Mouse (Mus musculus) layer of hippocampus, postnatal 36 days (tissue): ENCODE measurements around the gene Mip. TPM values are rescaled to one million over a fixed set of nuclear protein-coding genes. Genes with fewer than 3 reads are reported as not detected.
A peak's percentile ranks its signal among the peaks of the same experiment; 100 is the strongest.
"Not testable (repeated sequence)": the region's sequence is repeated elsewhere in the genome, so short reads cannot be mapped to it uniquely, and the experiment has no call there.

Experiments used
- DNase-seq, 2 experiments: peaks; one replicate each; pipeline ENCODE4 v3.0.0; 2022
- total RNA-seq, 2 experiments: library from RNA; stranded (reverse); gene quantifications; 2 replicates each; pipeline ENCODE4 v1.2.3; 2021

The Mip gene
- total RNA-seq, 2 experiments from 2014 or later = not detected

- DNase-seq = peak; percentile 86 to 87
Measured at GRCm38 (mm10) chr10:128211390-128212108, 14.1 kb upstream of the Mip start, which contains the start of gene Spryd4. Gene Spryd4, minus strand, starts transcription at chr10:128211807.

- DNase-seq = no peak
Measured at GRCm38 (mm10) chr10:128212148-128212547, 13.5 kb upstream of the Mip start.

- peak in 1 of 2 experiments; percentile 19 for DNase-seq
Measured at GRCm38 (mm10) chr10:128212871-128213323, 12.7 kb upstream of the Mip start.

DNA sequence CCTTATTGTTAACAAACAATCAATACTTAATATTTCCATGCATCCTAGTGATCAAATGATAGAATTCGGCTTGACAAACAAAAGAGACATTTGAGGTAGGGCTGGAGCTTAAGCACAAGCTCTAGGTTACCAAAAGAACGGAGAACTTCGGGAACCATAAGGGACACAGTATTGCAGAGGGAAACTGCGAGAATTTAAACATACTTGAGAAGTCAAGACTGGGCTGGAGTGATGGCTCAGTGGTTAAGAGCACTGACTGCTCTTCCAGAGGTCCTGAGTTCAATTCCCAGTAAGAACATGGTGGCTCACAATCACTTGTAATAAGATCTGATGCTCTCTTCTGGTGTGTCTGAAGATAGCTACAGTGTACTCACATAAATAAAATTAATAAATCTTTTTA is 11.5 kb upstream of the Mip start:
- not testable (repeated sequence) for DNase-seq

DNA sequence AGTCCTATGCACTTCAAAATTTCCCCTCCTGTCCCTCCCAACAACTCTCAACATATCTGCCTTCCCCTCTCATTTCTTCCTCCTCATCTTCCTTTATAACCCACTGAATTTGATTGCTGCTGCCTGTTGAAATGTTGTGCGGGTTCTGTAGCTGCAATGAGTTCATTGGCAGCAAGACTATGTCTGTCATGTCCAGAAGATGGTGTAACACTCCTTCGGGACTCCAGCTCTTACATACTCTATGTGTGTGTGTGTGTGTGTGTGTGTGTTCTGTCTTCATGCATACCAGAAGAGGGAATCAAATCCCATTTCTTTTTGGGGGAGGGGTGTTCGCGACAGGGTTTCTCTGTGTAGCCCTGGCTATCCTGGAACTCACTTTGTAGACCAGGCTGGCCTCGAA is 10.7 kb upstream of the Mip start:
- DNase-seq = no peak

DNA sequence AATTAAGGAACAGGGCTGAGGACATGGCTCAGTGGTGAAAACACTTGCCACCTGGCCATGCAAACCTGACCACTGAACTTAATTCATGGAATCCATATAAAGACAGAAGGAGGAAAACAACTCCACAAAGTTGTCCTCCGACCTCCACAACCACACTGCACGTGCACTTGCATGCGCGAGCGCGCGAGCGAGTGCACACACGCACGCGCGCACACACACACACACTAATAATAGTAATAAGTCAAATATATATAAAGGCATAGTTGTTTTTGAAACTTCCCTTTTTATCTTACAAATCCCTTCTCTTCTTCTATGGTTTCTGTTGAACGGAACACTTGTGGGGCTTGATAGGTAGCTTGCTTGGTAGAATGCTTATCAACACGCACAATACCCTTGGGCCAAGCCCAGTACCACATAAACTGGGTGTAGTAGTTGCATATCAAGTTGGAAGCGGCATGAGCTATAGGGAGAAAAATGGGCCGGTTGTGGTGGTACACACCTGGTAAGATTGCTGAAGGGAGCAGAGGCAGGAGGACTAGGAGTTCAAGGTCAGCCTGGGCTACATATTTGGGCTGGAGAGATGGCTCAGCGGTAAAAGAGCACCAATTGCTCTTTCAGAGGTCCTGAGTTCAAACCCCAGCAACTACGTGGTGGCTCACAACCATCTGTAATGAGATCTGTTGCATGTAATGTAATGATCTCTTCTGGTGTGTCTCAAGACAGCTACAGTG is 7.1 kb upstream of the Mip start:
- no peak for DNase-seq

DNA sequence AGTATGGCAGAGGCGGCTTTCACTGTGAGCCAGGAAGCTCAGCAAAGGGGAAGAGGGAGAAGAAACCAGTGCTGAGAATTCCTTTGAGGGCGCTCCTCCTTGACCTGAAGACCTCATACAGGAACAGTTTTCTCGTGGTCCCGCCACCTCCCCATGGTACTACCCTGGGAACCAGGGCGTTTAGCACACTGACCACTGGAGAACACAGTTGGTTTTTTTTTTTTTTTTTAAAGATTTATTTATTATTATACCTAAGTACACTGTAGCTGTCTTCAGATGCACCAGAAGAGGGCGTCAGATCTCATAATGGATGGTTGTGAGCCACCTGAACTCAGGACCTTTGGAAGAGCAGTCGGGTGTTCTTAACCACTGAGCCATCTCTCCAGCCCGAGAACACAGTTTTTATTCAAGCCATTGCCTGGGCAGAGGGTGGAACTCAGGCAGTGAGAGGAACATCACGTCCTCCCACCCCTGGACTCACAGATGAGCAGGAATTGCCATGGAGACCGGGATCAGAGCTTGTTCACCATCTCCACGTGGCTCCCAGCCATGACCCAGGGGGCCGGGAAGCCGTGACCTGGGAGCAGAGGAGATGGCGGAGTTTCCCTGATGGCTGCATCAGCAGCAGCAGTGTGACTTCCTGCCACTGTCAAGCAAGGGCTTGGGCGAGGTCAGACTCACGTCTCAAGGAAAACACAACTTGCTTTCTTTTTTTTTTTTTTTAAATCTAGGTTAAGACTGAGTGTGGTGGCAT is 3.9 kb upstream of the Mip start:
- DNase-seq = no peak

- DNase-seq = no peak
Measured at GRCm38 (mm10) chr10:128225064-128225463, 574 bp upstream of the Mip start.

DNA sequence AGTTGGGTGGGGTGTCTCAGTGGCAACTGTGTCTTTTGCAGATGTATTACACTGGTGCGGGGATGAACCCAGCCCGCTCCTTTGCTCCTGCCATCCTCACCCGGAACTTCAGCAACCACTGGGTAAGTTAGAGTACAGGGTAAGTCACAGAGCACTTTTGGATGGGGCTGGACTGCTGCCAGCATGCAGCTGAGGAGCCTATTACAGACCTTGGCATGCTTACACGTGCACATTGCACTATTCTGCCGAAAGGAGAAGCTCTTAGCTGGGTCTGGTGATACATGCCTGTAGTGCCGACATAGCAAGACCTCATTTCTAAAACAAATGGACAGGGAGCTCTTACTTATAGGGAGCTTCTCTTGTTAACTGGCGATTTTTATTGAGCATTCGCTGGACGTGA is 2.0 kb downstream of the Mip start:
- DNase-seq = no peak

DNA sequence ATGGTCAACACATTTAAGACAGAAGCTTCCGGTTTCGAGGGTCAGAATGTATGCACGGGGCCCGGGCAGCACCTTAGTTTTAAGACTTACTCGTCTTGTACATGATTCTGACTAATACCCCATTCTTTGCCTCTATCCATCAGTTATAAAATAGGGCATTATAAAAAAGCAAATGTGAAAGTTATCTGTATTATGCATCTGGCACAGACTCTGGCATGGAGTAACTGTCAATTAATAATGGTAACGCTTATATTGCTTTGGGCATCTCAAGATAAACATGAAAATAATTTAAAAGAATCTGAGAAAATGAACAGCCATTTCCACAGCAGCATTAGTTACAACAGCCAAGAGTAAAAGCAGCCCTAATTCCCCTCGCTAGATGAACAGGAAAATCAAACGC is 2.4 kb downstream of the Mip start:
- DNase-seq = no peak

GRCm38 (mm10) chr10:128230582-128230981 is 4.9 kb downstream of the Mip start:
- DNase-seq = no peak

DNA sequence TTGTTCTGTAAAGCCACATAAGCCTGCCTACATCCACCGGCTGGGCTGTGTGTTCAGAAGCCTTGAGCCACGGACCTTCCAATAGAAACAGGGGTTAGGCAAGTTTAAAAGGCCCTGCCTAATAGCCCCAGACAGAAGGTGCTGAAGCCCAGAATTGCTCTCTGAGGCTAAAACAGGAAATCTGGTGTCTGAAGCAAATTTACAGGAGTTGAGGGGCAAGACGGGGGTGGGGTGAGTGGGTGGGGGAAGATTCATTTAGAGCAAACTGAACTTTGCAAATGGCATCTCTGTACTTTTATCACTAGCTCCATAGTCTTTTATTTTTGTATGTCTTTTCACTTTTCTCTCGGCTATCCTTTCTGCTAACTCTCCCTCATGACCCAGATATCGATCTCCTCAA is 5.5 kb downstream of the Mip start:
- no peak for DNase-seq

DNA sequence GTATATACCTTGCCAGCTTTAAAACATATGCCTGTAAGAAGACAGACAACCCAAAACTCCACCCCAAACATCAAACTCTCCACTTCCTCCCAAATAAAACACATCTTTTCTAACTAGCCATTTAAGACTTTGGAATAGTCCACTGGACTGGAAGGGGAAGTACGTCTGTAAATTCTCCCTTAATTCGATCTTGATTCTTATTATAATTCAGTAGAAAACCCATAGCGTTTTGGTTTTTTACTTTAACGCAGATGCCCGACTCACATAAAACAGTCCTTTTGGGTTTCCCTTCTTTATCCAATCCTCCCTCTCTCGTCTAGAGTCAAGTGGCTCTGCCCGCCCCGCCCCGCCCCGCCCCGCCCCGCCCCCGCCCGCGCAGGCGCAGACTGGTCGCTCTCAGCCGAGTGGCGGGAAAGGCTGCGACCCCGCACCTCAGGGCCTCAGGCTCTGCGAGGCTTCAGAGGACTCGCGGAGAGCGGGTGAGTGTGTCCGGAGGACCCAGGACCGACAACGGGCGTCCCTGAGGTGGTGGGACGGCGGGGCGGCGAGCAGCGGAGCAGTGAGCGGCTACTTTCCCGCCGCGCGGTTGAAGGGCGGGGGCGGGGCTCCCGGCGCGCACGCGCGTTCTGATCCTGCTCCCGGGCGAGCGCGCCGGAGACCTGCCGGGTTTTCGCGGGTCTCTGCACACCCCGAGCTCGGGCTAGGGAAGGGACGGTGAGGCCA is 6.2 kb downstream of the Mip start, which contains the start of gene Timeless:
Gene Timeless, plus strand, starts transcription at position 369 of the 723 bp plus-strand sequence.
- peak; percentile 88 to 90 for DNase-seq

DNA sequence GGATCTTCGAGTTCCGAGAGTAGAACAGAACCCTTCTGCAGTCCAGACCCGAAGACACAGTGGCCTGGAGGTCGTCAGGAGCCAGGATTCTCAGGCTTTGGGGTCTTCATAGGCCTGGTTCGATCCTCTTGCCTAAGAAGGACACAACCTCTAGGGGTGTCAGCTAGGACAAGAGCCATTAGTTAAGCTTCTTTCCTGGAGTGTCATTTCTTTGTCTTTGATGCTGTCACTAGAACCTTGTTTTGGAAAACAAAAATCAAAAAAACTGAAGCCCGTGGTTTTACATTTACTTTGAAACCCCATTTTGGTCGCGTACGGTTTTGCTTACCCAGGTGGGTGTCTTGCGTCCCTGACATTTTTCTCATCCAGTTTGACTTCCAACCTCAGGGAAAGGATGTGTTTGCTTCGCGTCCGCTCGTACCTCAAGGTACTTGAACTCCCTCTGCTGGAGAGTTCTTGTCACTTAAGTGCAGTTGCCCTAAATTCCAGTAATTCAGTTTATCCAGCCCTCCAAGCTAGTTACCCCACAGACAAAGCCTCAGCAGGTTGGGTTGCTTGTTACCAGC is 6.9 kb downstream of the Mip start:
- DNase-seq = peak; percentile 31 to 39

GRCm38 (mm10) chr10:128236321-128236720 is 10.7 kb downstream of the Mip start:
- DNase-seq = no peak

- DNase-seq = no peak
Measured at GRCm38 (mm10) chr10:128237807-128238480, 12.3 kb downstream of the Mip start.

- no peak for DNase-seq
Measured at GRCm38 (mm10) chr10:128239140-128239539, 13.5 kb downstream of the Mip start.

DNA sequence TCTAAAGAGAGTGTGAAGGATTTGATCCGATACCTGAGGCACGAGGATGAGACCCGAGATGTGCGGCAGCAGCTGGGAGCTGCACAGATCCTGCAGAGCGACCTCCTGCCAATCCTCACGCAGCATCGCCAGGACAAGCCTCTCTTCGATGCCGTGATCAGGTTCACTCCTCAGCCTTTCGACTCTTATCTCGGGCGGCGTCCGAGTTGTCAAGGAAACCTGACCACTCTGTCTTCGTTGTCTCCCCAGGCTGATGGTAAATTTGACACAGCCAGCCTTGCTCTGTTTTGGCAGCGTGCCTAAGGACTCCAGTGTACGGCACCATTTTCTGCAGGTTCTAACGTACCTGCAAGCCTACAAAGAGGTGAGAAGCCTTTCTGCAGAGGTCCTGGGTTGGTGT is 14.5 kb downstream of the Mip start:
- no peak for DNase-seq

DNA sequence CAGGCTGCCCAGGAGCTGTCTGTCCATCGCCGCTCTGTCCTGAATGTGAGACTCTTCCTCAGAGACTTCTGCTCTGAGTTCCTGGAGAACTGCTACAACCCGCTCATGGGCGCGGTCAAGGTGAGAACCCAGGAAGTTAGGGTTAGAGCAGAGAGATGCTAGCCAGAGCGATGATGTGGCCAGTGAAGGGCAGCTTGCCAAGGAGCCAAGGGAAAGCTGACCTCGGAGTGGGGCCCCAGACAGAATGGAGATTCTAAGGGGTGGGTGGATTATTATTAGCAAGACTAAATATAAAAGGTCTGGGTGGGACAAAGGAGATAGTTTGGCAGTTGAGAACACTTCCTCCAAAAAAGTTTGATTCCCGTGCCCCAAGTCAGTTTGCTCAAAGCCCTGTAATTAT is 17.6 kb downstream of the Mip start:
- no peak for DNase-seq

DNA sequence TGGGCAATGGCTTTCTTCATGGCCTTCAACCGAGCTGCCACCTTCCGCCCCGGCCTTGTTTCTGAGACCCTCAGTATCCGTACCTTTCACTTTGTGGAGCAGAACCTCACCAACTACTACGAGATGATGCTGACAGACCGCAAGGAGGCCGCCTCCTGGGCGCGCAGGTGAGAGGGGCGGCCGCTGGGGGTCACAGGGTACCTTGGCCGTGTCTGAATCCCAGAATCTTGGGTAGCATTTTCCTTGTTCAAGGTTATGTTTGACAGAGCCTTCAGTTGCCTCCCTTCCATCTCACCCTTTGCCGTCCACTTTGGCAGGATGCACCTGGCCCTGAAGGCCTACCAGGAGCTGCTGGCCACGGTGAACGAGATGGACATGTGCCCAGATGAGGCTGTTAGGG is 18.5 kb downstream of the Mip start:
- DNase-seq = no peak

DNA sequence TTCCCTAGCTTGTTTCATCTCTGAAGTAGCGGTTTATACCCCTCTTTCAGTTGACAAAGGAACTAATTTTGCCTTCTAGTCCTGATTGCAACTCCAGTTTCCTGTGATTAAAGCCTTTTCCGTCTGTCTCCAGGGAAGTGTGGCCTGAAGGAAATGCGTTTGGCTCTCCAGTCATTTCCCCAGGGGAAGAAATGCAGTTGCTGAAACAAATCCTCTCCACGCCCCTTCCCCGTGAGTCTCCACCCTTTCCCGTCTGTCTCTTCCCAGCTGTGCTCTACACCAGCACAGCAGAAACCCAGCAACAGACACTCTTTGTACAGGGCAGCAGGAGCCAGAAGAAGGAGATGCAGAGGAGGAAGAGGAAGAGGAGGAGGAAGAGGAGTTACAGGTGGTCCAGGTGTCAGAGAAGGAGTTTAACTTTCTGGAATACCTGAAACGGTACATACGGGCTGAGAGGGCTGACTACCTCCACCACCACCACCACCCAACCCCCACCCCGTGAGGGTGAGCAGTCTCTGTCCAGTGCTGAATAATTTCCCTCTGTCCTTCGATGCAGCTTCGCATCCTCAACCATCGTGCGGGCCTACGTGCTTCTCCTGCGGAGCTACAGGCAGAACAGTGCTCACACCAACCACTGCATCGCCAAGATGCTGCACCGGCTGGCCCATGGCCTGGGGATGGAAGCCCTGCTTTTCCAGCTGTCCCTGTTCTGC is 21.5 kb downstream of the Mip start:
- DNase-seq = no peak
